Mouse (Mus musculus) layer of hippocampus, postnatal 25 days (tissue): ENCODE measurements at regions not wholly inside any gene's neighbourhood (a gene's known extent, or its start where the extent isn't known, plus 50 kb on each side); places are given as distances from the start of the nearest gene placed in this dataset.
"Not testable (repeated sequence)": the region's sequence is repeated elsewhere in the genome, so short reads cannot be mapped to it uniquely, and the experiment has no call there.

Experiments used
- DNase-seq, 2 experiments: peaks; one replicate each; pipeline ENCODE4 v3.0.0; 2022; ENCODE audit warnings: mixed read lengths in 2 of 2, low spot score in 1 of 2; ENCODE audit errors: extremely low spot score in 1 of 2

DNA sequence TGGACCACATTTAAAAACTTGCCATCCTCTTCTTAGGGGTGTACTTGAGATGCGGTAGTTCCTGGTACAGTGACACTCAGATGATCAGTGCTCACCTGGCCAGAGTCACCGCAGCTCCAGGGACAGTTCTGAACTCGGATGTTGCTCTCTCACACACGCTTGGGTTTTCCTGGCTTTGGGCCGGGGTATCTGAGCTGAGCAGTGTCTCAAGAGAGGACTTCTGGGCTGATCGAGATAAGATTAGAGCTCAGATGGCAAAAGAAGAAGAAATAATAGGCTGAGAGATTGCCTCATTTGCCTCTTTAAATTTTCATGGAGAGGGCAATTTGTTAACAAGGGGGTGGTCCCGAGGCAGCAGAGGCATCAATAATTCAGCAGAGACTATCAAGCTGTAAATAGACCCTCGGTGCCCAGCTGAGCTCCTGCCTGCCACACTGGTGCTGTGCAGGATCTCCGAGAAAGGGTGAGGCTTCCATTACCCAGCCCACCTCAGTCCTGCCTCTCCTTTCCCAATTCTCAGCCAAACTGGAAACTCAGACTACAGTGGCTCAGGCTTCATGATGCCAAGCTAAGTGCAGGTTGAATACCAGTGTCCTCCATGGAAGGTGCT is 133.7 kb downstream of the Tsen15 start:
- no peak for DNase-seq

DNA sequence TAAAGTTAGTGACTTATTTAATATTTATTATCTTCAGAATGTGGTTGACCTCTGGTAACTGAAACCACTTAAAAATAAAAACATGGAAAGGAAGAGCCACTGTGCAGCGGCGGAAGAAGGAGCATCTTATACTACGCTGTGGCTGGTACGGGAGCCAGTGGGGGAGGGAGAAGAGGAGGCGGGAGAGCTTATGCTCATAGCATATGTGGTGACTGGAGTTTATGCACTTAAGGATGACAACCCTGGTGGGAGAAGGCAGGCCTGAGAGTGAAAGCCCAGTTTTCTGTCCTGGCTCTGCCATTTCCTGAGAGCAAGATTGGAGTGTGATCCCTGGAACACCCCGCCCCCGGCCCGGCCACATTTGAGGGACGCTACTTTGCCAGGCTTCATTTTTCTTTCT is 145.5 kb downstream of the Tsen15 start:
- DNase-seq, result no peak

DNA sequence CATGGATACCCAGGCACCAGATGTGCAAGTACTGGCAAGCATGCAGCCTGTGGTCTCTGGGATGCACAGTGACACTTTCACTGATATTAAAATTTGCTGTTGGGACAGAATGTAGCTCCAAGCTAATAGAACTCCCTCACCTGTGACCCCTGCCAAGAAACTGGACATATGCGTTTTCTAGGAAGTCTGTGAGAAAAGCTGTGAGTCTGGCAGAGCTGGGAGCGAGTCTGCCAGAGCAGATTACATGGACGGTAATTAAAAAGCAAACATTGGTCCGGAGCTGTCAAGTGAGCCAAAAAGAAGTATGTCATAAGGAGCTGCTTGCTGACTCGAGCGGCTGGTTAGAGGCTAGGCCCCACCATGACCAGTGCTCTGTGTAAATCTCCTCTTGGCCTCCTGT is 147.1 kb downstream of the Tsen15 start:
- DNase-seq, result no peak

DNA sequence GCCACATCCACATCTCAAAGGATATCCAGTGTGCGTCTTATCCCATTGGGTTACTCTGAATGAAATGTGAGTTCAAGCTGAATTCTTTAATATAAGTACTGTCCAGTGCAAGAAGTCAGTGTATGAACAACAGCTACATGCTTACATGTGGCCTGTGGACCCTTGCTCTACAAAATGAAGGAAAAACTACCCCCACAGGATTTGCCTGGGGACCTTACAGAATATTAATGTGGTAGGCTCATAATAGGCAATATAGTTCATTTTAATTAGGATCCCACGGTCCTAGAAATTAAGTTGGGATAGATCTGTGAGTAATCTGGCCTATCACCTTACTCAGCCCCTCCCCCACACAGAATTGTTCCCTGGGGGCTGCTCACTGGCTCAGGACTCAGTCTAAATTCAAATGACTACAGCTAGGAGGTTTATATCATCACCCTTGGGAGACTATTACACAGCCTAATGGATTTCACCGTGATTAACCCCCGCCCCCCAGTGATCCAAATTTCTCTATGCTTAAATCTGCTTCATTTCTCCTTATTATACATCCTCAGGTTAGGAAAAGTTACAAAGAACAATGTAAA is 145.4 kb upstream of the 1700025G04Rik start:
- DNase-seq, result no peak

DNA sequence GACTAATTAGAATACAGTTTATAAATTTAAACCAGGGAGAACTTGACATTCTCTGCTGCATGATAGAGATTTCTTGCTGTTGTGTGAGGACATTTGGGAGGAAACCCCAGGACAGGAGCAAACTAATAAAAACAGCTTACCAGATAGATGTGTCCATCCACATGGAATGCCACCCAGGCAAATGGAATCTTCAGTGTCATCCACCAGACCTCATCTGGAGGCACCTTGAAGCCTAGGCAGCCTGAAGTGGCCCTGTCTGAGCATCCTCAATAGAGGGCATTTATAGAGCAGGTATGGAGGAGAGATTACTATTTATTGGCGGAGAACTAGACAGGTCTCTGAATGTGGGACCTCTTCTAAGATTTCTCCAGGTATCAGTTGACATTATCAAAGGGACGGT is 144.8 kb upstream of the 1700025G04Rik start:
- DNase-seq, result no peak

DNA sequence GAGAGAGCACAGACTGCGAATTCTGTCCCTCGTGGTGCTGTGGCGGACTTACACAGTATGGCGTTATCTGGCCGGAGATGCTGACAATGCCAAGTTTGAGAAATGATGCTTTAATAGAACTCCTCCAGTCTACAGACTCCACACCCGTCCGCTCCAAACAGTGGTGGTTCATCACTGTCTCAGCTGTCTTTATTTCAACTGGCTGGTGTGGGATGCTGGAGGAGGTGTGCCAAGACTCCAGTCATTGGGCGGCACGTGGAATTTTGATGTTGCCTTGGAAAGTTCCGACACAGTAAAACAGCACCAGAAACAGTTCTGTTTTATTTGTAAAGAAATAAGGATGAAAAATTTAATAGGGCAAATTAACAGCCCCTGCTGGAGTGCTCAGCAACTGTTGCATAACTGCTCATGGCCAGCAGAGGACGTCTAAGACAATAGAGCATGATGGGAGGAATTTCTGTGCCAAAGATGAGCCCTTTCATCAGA is 141.8 kb upstream of the 1700025G04Rik start:
- no peak for DNase-seq

DNA sequence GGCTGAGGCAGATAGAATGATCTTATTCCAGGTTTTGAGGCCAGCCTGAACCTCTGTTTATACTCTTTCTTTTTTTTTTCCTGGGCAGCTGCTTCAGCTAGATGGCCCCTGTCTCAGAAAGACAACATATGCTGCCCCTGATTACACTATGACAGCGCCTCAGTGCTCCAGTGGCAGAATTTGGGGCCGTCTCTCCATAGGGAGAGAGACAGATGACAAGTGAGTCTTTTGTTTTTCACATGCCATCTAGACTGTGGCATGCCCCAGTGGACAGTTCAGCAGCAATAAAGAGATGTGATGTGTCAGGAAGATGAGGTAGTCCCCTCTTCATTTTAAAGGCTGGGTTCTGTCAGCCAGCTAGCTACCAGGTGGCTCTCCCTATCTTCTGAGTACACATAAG is 139.8 kb upstream of the 1700025G04Rik start:
- no peak for DNase-seq

DNA sequence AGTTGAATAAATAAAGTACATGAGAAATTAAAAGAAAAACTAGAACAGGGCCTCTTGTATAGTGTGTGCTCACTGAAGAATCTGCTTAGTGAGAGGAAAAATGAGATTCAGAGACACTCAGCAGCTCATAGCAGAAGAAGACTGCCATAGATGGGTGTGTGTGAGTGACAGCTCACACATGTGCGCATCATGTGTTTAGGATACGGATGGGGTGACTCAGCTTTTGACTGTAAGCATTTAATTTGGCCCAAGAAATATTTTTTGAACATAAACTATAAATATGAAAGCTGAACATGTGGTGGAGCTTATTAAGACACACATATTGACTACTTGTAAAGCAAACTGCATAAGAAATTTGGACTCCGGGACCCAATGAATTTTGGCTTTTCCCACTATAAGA is 136.1 kb upstream of the 1700025G04Rik start:
- DNase-seq, result no peak

DNA sequence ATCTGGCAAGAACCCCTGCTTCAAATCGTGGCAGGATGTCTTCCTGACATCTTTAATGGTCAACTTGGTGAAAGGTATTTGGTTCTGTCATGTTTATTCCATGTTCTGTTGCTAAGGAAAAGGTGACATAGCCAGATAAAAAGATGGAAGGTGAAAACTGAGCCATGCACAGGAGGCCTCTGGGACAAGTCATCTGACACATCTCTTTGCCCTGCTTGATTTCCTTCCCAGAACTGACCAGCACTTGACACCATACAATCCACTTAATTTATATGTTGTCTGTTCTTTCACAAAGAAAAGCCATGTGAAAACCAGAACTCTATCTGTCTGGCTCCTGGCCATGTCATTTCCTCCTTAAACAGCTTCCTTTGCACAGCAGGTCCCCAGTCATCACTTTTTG is 133.7 kb upstream of the 1700025G04Rik start:
- no peak for DNase-seq

DNA sequence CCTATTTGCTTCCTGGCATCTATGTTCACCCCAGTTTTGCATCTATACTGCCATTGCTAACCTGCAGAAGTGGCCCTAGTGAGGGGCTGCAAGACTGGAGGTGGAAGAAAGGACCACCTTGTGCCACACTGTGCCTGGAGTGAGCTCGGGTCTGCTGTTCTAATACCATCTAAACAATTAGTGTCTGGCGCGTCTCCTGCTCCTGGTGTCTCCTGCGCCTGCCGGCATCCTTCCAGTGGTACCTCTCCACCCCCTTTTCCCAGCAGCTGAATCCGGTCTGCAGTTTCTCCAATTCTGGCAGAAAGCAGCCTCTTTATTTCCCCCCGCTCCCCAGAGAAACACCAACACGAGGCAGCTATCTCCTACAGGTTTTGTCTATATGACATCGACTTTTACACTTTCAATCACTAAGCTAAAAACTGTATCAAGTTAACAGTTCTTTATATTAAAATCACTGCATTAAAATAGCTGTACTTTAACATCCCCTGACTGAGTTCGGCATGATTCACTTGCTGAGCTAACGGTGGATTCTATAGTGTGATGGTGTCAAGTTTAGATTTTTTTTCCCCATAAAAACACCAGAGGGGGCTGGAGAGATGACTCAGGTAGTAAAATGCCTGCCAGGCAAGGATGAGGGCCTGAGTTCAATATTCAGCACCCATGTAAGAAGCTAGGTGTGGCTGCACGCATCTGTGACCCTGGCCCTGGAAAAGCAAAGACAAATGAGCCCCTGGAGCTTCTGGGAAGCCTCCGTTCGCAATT is 131.1 kb upstream of the 1700025G04Rik start:
- no peak for DNase-seq

DNA sequence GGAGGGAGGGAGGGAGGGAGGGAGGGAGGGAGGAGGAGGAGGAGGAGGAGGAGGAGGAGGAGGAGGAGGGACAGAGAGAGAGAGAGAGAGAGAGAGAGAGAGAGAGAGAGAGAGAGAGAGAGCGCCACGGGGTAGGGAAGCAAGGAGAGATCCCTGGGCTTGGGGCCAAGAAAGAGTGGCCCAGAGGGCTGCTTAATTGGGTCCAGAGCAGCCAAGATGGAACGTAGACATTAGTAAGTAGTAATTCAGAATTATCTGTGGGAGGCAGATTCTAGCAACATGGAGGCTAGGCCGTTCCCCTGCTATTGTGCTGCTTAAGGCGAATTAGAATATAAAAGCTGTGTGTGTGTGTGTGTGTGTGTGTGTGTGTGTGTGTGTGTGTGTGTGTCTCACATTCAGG is 129.8 kb upstream of the 1700025G04Rik start:
- DNase-seq, result not testable (repeated sequence)

DNA sequence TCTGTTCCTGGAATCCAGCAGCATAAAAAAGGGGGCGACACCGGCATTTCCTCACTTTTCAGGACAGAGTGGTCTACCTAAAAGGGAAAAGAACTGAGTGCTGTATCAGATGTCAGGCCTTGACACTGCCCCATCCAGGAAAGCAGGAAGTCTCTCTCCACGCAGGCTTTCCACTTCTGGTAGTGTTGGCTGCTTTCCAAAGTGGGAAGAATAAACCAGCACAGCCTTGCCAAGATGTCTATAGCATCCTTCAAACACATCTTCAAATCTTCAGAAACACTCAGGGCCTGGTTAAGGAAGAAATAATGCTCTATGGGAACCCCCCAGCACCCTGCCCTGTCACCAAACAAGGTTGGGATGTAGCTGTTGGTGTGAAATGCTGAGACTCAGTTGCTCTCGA is 127.5 kb upstream of the 1700025G04Rik start:
- DNase-seq, result no peak

DNA sequence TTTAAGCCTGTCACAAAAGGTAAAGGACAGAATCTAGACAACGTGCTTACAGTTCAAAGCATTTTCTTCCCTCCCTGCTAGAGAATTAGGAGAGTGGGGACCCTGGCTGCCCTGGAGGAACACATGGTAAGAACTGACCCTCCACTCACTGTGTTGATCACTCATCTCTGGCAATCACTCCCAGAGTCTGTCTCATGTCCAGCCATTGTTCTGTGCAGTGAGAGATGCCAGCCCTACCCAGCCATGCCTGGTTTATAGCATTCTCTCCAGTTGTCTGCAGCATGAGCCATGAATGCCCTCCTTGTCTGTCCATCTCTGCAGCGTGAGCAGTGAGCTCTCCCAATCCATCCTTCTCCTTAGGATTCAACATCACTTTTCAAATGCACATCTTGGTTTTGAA is 124.5 kb upstream of the 1700025G04Rik start:
- DNase-seq, result no peak

DNA sequence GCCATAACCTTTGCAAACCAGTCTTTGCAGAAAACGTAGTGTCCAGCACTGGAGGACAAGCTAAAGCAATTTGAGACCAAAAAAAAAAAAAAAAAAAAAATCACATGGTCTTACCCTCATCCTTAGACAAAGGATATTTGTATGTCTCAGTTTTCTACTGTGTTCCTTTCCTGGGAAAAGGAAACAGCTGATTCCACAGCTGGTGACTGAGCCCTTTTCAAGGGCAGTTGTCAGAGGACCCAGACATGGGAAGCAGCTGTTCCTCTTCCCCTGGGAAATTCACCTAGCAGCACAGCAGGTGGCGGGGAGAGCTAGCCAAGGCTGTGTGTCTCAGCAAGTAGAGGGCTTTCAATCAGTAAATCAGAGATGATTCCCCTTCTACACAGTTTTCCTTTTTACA is 113.3 kb upstream of the 1700025G04Rik start:
- no peak for DNase-seq

DNA sequence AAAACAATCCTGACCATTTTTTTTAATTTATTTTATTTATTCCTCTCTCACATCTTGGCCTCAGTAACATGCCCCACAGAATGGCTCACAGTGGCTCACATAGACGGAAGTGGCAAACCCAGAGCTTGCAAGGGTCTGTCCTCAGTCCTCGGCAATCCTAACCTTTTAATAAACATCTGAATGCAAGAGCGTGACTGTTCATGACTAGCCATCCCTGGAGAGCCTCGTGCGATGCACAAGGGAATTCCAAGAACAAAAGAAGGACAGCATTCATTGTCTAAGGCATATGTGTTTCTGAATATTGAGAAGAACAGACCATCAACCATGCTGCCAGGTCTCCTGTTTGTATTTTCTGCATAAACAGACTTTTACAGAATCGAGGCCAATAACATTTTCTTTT is 98.8 kb upstream of the 1700025G04Rik start:
- DNase-seq, result no peak

DNA sequence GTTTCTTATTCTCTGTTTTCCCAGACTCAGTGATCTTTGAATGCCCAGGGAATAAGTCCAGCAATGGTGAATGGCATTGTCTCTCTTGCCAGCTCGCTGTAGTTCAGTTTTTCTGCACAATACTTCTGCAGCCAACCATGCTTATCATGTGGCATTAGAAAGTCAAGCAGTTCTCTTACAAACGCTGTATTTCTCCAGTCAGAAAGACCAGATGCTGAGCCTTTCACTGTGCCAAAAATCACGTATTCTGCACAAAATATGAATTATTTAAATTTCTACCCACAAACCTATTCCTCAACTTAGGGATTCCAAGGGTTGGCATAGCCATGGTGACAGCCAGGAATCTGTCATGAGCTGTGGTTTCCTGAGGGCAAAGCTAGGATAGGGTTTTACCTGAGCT is 95.0 kb upstream of the 1700025G04Rik start:
- DNase-seq, result no peak

DNA sequence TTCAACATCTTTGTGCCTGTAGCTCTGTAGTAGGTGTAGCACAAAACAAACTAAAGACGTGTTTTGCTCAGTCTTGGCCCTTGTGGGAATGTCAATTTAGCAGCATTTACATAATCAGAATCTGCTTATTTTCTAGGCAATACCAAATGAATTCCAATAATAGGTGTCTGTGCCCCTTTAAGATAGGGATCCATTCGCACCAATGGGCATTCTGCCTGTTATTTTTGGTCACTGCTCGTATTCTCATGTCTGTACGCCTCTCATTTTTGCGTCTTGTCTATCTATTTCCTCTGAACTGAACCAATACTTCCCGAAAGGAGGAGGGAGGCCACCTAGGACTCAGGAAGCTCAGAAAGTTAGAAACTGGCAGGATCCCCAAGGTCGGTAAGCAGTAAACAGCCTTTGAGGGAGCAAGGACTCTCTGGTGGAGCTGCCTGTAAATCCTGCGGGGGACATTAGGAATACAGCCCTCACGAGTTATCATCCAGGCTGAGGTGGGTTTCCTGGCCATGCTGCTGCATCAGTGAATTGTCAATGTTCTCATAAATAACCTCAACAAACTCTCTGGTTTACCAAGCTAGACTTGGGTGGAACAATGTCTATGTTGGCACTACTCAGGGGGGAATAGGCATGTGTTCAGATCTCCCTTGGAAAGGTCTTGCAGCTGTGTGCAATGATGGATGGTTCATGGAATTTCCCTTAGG is 86.5 kb upstream of the 1700025G04Rik start:
- no peak for DNase-seq

DNA sequence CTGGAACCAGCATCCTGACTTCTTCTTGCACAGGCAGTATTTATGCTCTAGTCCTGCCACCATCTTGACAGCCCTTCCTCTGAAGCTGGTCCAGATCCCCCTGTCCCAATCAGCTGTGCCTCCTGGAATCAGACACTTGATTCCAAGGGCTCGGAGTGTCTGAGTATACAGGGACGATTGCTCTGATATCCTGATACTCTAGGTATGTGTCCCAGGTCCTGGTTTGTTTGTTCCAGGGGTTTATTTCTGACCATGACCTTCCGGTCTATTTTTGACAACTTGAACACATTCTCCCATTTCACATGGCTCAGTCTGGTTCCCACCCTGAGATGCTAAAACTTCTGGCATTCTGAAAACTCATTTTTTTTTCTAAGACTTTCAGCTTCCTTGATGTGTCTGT is 85.8 kb upstream of the 1700025G04Rik start:
- DNase-seq, result no peak

DNA sequence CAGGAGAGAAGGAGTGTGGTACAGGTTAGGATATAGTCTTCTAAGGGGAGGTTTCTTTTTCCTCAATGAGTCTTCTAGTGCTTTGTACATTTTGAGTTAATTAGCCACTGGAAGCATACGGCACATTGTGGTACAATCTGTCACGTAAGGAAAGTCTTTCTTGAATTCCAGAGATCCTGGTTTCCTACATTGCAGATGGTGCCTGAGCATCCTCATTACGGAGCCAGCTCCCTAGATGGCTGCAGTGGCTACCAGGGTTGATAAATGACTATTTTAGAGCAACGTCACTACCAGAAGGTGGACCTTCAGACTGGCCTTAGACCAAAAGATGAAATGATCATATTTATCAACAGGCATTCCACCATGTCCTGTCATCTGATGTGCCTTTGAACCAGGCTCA is 84.5 kb upstream of the 1700025G04Rik start:
- DNase-seq, result no peak

DNA sequence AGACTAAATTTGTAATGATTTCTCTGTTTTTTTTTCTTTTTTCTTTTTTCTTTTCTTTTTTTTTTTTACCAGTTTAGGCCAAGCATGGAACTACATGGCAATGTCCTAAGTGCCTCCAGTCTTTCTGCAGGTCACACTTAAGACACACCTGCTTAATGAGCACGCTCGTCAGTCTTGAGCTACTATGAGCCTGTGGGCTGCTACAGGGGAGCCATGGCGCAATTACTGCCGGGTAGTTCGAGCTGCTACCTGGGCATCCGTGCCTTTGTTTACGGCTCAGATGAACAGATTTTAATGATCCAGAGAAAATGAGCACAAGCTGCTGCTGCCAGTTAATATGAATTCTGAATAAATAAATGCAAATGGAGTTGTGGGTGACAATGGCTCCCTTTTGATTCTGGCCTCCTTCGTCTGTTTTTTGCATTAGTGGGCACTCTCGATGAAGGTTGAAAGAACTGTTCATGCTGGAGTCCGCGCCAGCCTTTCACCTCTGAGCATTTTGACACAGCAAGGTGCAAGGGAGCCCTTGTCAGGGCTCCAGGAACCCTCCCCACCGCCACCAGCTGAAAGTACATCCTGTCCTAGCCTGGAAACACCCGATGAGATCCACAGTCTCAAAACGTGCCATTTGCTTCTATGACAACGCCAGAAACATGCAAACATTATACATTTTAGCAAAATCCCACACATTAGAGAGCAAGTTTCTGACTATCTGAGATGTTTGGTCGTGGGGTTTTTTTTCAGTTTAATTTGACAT is 81.3 kb upstream of the 1700025G04Rik start:
- DNase-seq, result no peak

DNA sequence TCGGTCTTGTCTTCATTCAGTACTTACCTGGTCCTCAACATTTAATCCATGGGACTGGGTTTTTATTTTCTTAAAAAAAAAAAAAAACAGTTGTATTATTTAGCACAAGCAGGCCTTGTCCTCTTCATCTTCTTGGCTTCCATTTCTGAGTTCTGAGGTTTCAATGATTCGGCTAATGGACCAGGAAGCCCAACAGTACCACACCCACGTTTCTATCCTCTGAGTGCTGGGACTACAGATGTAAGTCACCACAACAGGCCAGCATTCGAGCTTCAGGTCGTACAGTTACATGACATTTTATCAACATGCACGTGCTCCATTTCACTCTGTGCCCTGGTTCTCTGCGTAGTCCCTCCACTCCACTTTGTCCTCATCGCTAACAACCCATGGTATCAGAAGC is 80.7 kb upstream of the 1700025G04Rik start:
- DNase-seq, result no peak
